Mouse (Mus musculus): ENCODE data around the gene Zscan4-ps1.
"Not testable (repeated sequence)": the region's sequence is repeated elsewhere in the genome, so short reads cannot be mapped to it uniquely, and the experiment has no call there.

The Zscan4-ps1 gene

GRCm38 (mm10) chr7:11069591-11069990, at the start of gene Zscan4-ps1:
TSS of gene Zscan4-ps1 (minus strand) at chr7:11069691.
- DNase-seq (ENCODE audit: low read depth, low spot score) = not testable (repeated sequence)
